8 mouse cellular contexts compared by ENCODE assay signal in genomic region chr2:131211026-131211615, GRCm38 (mm10). TPM values are rescaled to one million over a fixed set of nuclear protein-coding genes. Genes with fewer than 3 reads are reported as not detected.
A peak's percentile ranks its signal among the peaks of the same experiment; 100 is the strongest.
DNase-seq lines count a peak whose midpoint lies in the region; ATAC-seq and TF ChIP-seq lines count a peak whose summit lies in the region.

No protein-coding gene starts in this region.

- H3K27me3 ChIP-seq in limb, embryonic 14.5 days (ENCODE audit: control insufficient read depth, insufficient read depth, low read length): no peaks in the 10 kb centered on the region
- H3K27me3 ChIP-seq in midbrain, embryonic 16.5 days (ENCODE audit: control insufficient read depth, insufficient read depth, low read depth, low read length): no peaks in the 10 kb centered on the region

- intact Hi-C loops in heart, postnatal 10 days (cut with DNase I): loop anchor here (2.0 kb wide), 3 partner anchors 24 to 116 kb away; partner anchors contain the start of gene Mavs

- peak; percentile 22 for DNase-seq in retina, postnatal 1 day
- no peak for DNase-seq in retina, embryonic 14.5 days (ENCODE audit: low spot score)
- peak; percentile 27 to 53 for DNase-seq in cerebellum, postnatal 36 days
- DNase-seq in heart, postnatal 10 days: peak; percentile 43 to 50
- no peak for DNase-seq in limb, embryonic 14.5 days (ENCODE audit: low spot score)
- no peak for DNase-seq in right cerebral cortex, postnatal 4 days

- peak overlapping the region; percentile 82; the same call in 1 of the 2 replicates for H3K27ac ChIP-seq in limb, embryonic 14.5 days (replicated peaks; ENCODE audit: low read depth, low read length)
- peak overlapping the region; percentile 94 for H3K27ac ChIP-seq in midbrain, embryonic 16.5 days (ENCODE audit: low read length)

- H3K4me1 ChIP-seq in limb, embryonic 14.5 days (ENCODE audit: control insufficient read depth, insufficient read depth, low read length): peaks cover 5% of the 10 kb centered on the region
- peaks cover 14% of the 10 kb centered on the region for H3K4me1 ChIP-seq in midbrain, embryonic 16.5 days (ENCODE audit: control insufficient read depth, insufficient read depth, low read length)

- H3K4me2 ChIP-seq in limb, embryonic 14.5 days (replicated peaks; ENCODE audit: low read depth, low read length, severe bottlenecking): peak overlapping the region; percentile 65
- peak overlapping the region; percentile 68 for H3K4me2 ChIP-seq in midbrain, embryonic 16.5 days (ENCODE audit: low read length)

- no peak for ATAC-seq in limb, embryonic 14.5 days (ENCODE audit: low FRiP score, low read depth)
- ATAC-seq in midbrain, embryonic 16.5 days: no peak
- no peak for ATAC-seq in erythroid progenitor cell, adult 5-6 weeks (replicated peaks; ENCODE audit: low FRiP score, poor library complexity, severe bottlenecking)

- no peaks in the 10 kb centered on the region for H3K9me3 ChIP-seq in limb, embryonic 14.5 days (ENCODE audit: control insufficient read depth, low read length)
- no peaks in the 10 kb centered on the region for H3K9me3 ChIP-seq in midbrain, embryonic 16.5 days (replicated peaks; ENCODE audit: control insufficient read depth, low read length, poor library complexity, severe bottlenecking)

- H3K4me3 ChIP-seq in limb, embryonic 14.5 days (replicated peaks; ENCODE audit: low read length): peak overlapping the region; percentile 55
- H3K4me3 ChIP-seq in midbrain, embryonic 16.5 days (ENCODE audit: low read depth, low read length): peak overlapping the region; percentile 59

- 67% methylated on average over 9 of the region's 9 CpGs for WGBS in limb, embryonic 14.5 days
- 72% methylated on average over 9 of the region's 9 CpGs for WGBS in midbrain, embryonic 16.5 days

- peak overlapping the region; percentile 71 for H3K9ac ChIP-seq in limb, embryonic 14.5 days (ENCODE audit: low read depth, low read length, severe bottlenecking)
- H3K9ac ChIP-seq in midbrain, embryonic 16.5 days (ENCODE audit: low read depth, low read length): peak overlapping the region; percentile 73

- TF ChIP-seq POLR2A in limb, embryonic 14.5 days (IDR thresholded peaks at IDR 0.05; ENCODE audit: borderline replicate concordance, extremely low read depth, insufficient read depth, insufficient read length): no peak

- H3K36me3 ChIP-seq in limb, embryonic 14.5 days (ENCODE audit: control insufficient read depth, insufficient read depth, low read length): peaks cover 8% of the 10 kb centered on the region; the same call in 1 of the 2 replicates
- H3K36me3 ChIP-seq in midbrain, embryonic 16.5 days (ENCODE audit: control insufficient read depth, insufficient read depth, low read length): no peaks in the 10 kb centered on the region

RNA-seq across cellular contexts. Expression of gene Ap5s1, which starts 4.2 kb away (rescaled TPM):
- total RNA-seq in heart, postnatal 10 days (2021): 10 to 100 TPM; 39.4 to 44.0 TPM
- 29.5 and 50.9 TPM in 2 replicates for polyA plus RNA-seq in limb, embryonic 14.5 days (2012; rRNA removed)
- 25.9 and 26.7 TPM in 2 replicates for polyA plus RNA-seq in limb, embryonic 14.5 days (2014; fragmentation: Nextera tagmentation; extraction: Ambion mirVana)
- polyA plus RNA-seq in midbrain, embryonic 16.5 days (2015; fragmentation: Nextera tagmentation; extraction: Ambion mirVana): 33.0 and 34.7 TPM in 2 replicates
- 10.8 and 11.3 TPM in 2 replicates for total RNA-seq in erythroid progenitor cell, adult 5-6 weeks (2015; ENCODE audit: low replicate concordance)
- 10.9 and 11.4 TPM in 2 replicates for total RNA-seq in erythroid progenitor cell, adult 5-6 weeks (2017; ENCODE audit: low replicate concordance)

RNA-seq across cellular contexts. Expression of gene Mavs, which starts 22.7 kb away (rescaled TPM):
- 10 to 100 TPM; 39.6 to 44.6 TPM for total RNA-seq in heart, postnatal 10 days (2021)
- polyA plus RNA-seq in limb, embryonic 14.5 days (2012; rRNA removed): 27.4 and 37.2 TPM in 2 replicates
- polyA plus RNA-seq in limb, embryonic 14.5 days (2014; fragmentation: Nextera tagmentation; extraction: Ambion mirVana): 17.2 and 18.6 TPM in 2 replicates
- 6.7 and 6.9 TPM in 2 replicates for polyA plus RNA-seq in midbrain, embryonic 16.5 days (2015; fragmentation: Nextera tagmentation; extraction: Ambion mirVana)
- 27.0 and 33.1 TPM in 2 replicates for total RNA-seq in erythroid progenitor cell, adult 5-6 weeks (2015; ENCODE audit: low replicate concordance)
- total RNA-seq in erythroid progenitor cell, adult 5-6 weeks (2017; ENCODE audit: low replicate concordance): 12.3 and 16.3 TPM in 2 replicates

RNA-seq across cellular contexts. Expression of gene Spef1, which starts 24.0 kb away (rescaled TPM):
- total RNA-seq in heart, postnatal 10 days (2021): 1 to 10 TPM; 6.2 to 7.1 TPM
- polyA plus RNA-seq in limb, embryonic 14.5 days (2012; rRNA removed): 16.3 and 18.2 TPM in 2 replicates
- 6.7 and 8.1 TPM in 2 replicates for polyA plus RNA-seq in limb, embryonic 14.5 days (2014; fragmentation: Nextera tagmentation; extraction: Ambion mirVana)
- polyA plus RNA-seq in midbrain, embryonic 16.5 days (2015; fragmentation: Nextera tagmentation; extraction: Ambion mirVana): 9.5 and 11.2 TPM in 2 replicates
- 4.6 and 4.7 TPM in 2 replicates for total RNA-seq in erythroid progenitor cell, adult 5-6 weeks (2015; ENCODE audit: low replicate concordance)
- total RNA-seq in erythroid progenitor cell, adult 5-6 weeks (2017; ENCODE audit: low replicate concordance): 4.1 and 6.4 TPM in 2 replicates

RNA-seq across cellular contexts. Expression of gene Cdc25b, which starts 24.4 kb away (rescaled TPM):
- 10 to 100 TPM; 12.1 to 14.5 TPM for total RNA-seq in heart, postnatal 10 days (2021)
- polyA plus RNA-seq in limb, embryonic 14.5 days (2012; rRNA removed): 76.4 and 88.9 TPM in 2 replicates
- 52.1 and 56.2 TPM in 2 replicates for polyA plus RNA-seq in limb, embryonic 14.5 days (2014; fragmentation: Nextera tagmentation; extraction: Ambion mirVana)
- polyA plus RNA-seq in midbrain, embryonic 16.5 days (2015; fragmentation: Nextera tagmentation; extraction: Ambion mirVana): 16.2 and 18.5 TPM in 2 replicates
- total RNA-seq in erythroid progenitor cell, adult 5-6 weeks (2015; ENCODE audit: low replicate concordance): 345 and 367 TPM in 2 replicates
- total RNA-seq in erythroid progenitor cell, adult 5-6 weeks (2017; ENCODE audit: low replicate concordance): 664 and 783 TPM in 2 replicates

RNA-seq across cellular contexts. Expression of gene Cenpb, which starts 31.3 kb away (rescaled TPM):
- 10 to 100 TPM; 71.0 to 75.9 TPM for total RNA-seq in heart, postnatal 10 days (2021)
- 48.3 and 56.4 TPM in 2 replicates for polyA plus RNA-seq in limb, embryonic 14.5 days (2012; rRNA removed)
- 9.2 and 12.2 TPM in 2 replicates for polyA plus RNA-seq in limb, embryonic 14.5 days (2014; fragmentation: Nextera tagmentation; extraction: Ambion mirVana)
- polyA plus RNA-seq in midbrain, embryonic 16.5 days (2015; fragmentation: Nextera tagmentation; extraction: Ambion mirVana): 11.1 and 11.7 TPM in 2 replicates
- 8.3 and 8.8 TPM in 2 replicates for total RNA-seq in erythroid progenitor cell, adult 5-6 weeks (2015; ENCODE audit: low replicate concordance)
- 12.5 and 15.1 TPM in 2 replicates for total RNA-seq in erythroid progenitor cell, adult 5-6 weeks (2017; ENCODE audit: low replicate concordance)

Comparison
In these comparisons a context has a peak if more than half of its experiments do, and no peak if none do; other contexts are left out.
1. DNase-seq: peak in retina, postnatal 1 day (single experiment), cerebellum, postnatal 36 days (2 of 2) and heart, postnatal 10 days (2 of 2); none in retina, embryonic 14.5 days (single experiment), limb, embryonic 14.5 days (single experiment) and right cerebral cortex, postnatal 4 days (single experiment).